Mouse (Mus musculus) adrenal gland (tissue): ENCODE data around the gene Scgb1b7.
"Not testable (repeated sequence)": the region's sequence is repeated elsewhere in the genome, so short reads cannot be mapped to it uniquely, and the experiment has no call there.

Experiments
- intact Hi-C: fragments of 180-260 bp; cut with DNase I; formaldehyde crosslinking; loops from one replicate; pipeline ENCODE4 v1.15.1; 2025
- long read RNA-seq, 2 experiments: library from polyadenylated mRNA; unstranded; transcript quantifications; one replicate each; pipeline ENCODE4 v2.0.0; 2020; ENCODE audit warnings: borderline replicate concordance in 1 of 2; ENCODE audit not compliant: insufficient replicate concordance in 1 of 2

Scgb1b7 gene
- long read RNA-seq, experiment 1 = 0 reads
- long read RNA-seq, experiment 2 = 0 reads

DNA sequence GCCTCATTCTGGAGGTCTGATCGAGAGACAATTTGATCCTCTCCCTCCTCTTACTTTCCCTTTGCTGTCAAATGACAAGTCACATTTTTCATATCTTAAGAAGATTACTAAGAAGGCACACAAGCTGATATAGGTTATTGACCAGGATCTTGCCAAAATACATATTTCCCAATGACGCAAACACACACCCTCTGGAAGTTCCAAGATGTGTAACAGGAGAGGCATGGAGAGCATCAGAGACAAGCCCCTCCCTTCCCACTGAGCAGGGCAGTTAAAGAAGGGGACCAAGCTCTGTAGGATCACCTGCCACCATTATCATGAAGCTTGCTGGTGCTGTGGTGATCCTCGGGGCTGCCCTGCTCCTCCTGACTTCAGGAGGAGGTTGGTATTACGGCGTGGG is at the start of gene Scgb1b7:
TSS of gene Scgb1b7 (plus strand) at position 301 of the 400 bp plus-strand sequence.
- intact Hi-C loops = not testable (repeated sequence)

DNA sequence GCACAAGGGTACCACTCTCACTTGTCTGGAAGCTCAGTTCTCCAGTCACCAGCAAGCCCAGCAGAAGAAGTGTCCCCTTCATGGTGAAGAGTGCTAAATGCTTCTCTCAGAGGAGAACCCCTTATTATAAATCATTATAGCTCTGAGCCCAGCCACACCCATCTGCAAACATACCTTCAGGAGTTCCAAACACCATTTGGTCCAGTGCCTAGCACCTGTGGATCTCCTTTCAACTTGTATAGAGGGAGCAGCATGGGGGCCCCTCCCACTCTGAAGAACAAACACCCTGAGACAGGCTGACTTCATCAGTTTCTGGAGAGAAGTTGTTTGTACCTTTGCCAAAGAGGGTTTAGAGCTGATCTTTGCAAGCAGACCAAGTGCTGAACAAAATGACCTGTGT is 6.8 kb upstream of the Scgb1b7 start, which contains the start of gene Scgb2b7:
TSS of gene Scgb2b7 (minus strand) at position 101 of the 400 bp plus-strand sequence.
- intact Hi-C loops = not testable (repeated sequence)
